Mouse (Mus musculus) cortical plate, adult 2 months (tissue): ENCODE data around the gene Eif3i.
"Not testable (repeated sequence)": the region's sequence is repeated elsewhere in the genome, so short reads cannot be mapped to it uniquely, and the experiment has no call there.

ENCODE experiments used
- CTCF ChIP-seq: fragments of 200-500 bp; IDR thresholded peaks from 2 replicates; pipeline ENCODE4 v1.5.1; 2011; ENCODE audit warnings: mild to moderate bottlenecking, control low read depth, low read length; ENCODE audit not compliant: insufficient read depth; ENCODE audit errors: extremely low read depth
- POLR2A ChIP-seq: fragments of 200-500 bp; IDR thresholded peaks from 2 replicates; pipeline ENCODE4 v1.6.1; 2011; ENCODE audit warnings: mild to moderate bottlenecking, low read length, control low read depth; ENCODE audit not compliant: insufficient read depth; ENCODE audit errors: extremely low read depth

- not testable (repeated sequence) for TF ChIP-seq CTCF, POLR2A
These were observed 52.8 kb downstream of the Eif3i start for GRCm38 (mm10) chr4:129547631-129548030.
